Mouse (Mus musculus) testis, adult 2 months (tissue): ENCODE measurements at regions not wholly inside any gene's neighbourhood (a gene's known extent, or its start where the extent isn't known, plus 50 kb on each side); places are given as distances from the start of the nearest gene placed in this dataset.

Experiments used
- CTCF ChIP-seq: fragments of 200-500 bp; IDR thresholded peaks from 2 replicates; pipeline ENCODE4 v1.5.1; 2012; ENCODE audit warnings: low read depth, mild to moderate bottlenecking, inconsistent platforms, low read length, moderate library complexity; ENCODE audit not compliant: control insufficient read depth, insufficient read depth, insufficient replicate concordance
- POLR2A ChIP-seq: fragments of 200-500 bp; IDR thresholded peaks from 2 replicates; pipeline ENCODE4 v1.6.1; 2012; ENCODE audit warnings: low read depth, mild to moderate bottlenecking, inconsistent platforms, low read length, moderate library complexity; ENCODE audit not compliant: control insufficient read depth

DNA sequence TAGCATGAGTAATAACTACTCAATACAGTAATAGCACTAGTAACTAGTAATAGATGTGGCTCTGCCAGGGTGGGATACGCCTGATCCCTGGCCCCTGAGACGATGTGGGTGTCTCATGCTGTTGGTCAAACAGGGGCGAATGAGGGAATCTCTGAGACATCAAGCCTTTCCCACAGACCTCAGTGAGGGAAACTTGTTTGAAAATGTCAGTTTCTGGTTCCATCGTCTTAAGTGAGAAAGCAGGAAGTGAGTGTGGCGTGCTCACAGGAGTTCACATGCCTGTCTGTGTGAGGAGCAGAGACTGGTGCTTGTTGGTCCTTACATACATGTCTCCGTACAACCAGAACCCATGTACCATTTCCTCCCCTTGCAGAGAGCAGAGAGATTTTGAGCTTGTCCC is 380.9 kb downstream of the Rps24 start:
- no peak for TF ChIP-seq POLR2A
- no peak for TF ChIP-seq CTCF
